Mouse (Mus musculus) embryo, embryonic 10.5 days (tissue): ENCODE results near the gene Slf2.
A peak's percentile ranks its signal among the peaks of the same experiment; 100 is the strongest.

Source experiments
- DNase-seq: peaks from one replicate; pipeline ENCODE4 v3.0.0-alpha.2; 2015; ENCODE audit warnings: low spot score

The Slf2 gene

GRCm38 (mm10) chr19:44908836-44909460 lies 22.0 kb upstream of the Slf2 start:
- no peak for DNase-seq

GRCm38 (mm10) chr19:44914481-44915249 lies 16.3 kb upstream of the Slf2 start:
- no peak for DNase-seq

GRCm38 (mm10) chr19:44918171-44918570 lies 12.8 kb upstream of the Slf2 start:
- no peak for DNase-seq

GRCm38 (mm10) chr19:44921466-44922139 lies 9.3 kb upstream of the Slf2 start:
- DNase-seq, result no peak

- no peak for DNase-seq
Measured at GRCm38 (mm10) chr19:44922521-44922920, 8.4 kb upstream of the Slf2 start.

GRCm38 (mm10) chr19:44924699-44925098 lies 6.3 kb upstream of the Slf2 start:
- peak; percentile 38 for DNase-seq

GRCm38 (mm10) chr19:44926781-44927180 lies 4.2 kb upstream of the Slf2 start:
- DNase-seq, result no peak

- DNase-seq, result no peak
Measured at GRCm38 (mm10) chr19:44927250-44927649, 3.7 kb upstream of the Slf2 start.

- no peak for DNase-seq
Measured at GRCm38 (mm10) chr19:44928185-44928584, 2.8 kb upstream of the Slf2 start.

- peak; percentile 44 for DNase-seq
Measured at GRCm38 (mm10) chr19:44929251-44929650, 1.7 kb upstream of the Slf2 start.

GRCm38 (mm10) chr19:44929663-44930062 lies 1.3 kb upstream of the Slf2 start:
- peak; percentile 47 for DNase-seq

GRCm38 (mm10) chr19:44930122-44930521 lies 829 bp upstream of the Slf2 start:
- no peak for DNase-seq

GRCm38 (mm10) chr19:44931454-44931759 lies 456 bp downstream of the Slf2 start:
- peak; percentile 95 for DNase-seq

- DNase-seq, result no peak
Measured at GRCm38 (mm10) chr19:44932051-44932450, 1.1 kb downstream of the Slf2 start.

GRCm38 (mm10) chr19:44933136-44933535 lies 2.2 kb downstream of the Slf2 start:
- no peak for DNase-seq

GRCm38 (mm10) chr19:44959633-44960032 lies 28.7 kb downstream of the Slf2 start:
- DNase-seq, result no peak

- no peak for DNase-seq
Measured at GRCm38 (mm10) chr19:44965978-44966377, 35.0 kb downstream of the Slf2 start.

GRCm38 (mm10) chr19:44968329-44968728 lies 37.4 kb downstream of the Slf2 start:
- DNase-seq, result no peak

GRCm38 (mm10) chr19:44976636-44977035 lies 45.7 kb downstream of the Slf2 start:
- DNase-seq, result no peak

GRCm38 (mm10) chr19:44977148-44977547 lies 46.2 kb downstream of the Slf2 start:
- DNase-seq, result no peak

- no peak for DNase-seq
Measured at GRCm38 (mm10) chr19:44980787-44981186, 49.8 kb downstream of the Slf2 start.

GRCm38 (mm10) chr19:44982477-44983115 lies 51.6 kb downstream of the Slf2 start:
- no peak for DNase-seq

GRCm38 (mm10) chr19:44983366-44983765 lies 52.4 kb downstream of the Slf2 start:
- no peak for DNase-seq
